Mouse (Mus musculus) MEL (cell line): Measurements from ENCODE around the gene Erlin1. TPM values are rescaled to one million over a fixed set of nuclear protein-coding genes. Genes with fewer than 3 reads are reported as not detected.

Experiments used
- DNase-seq: peaks from one replicate; pipeline ENCODE4 v3.0.0; 2011; ENCODE audit warnings: low read depth, low spot score
- H3K27ac ChIP-seq: 2 replicates; pipeline ENCODE4 v1.5.1; 2012; ENCODE audit warnings: low read depth, mild to moderate bottlenecking, control low read depth, low read length, moderate library complexity; ENCODE audit not compliant: control insufficient read depth
- H3K27me3 ChIP-seq, 2 experiments: fragments of 150-350 bp in 1 of 2; sonication (generic) in 1 of 2; 2 replicates each; pipeline ENCODE4 v1.6.1; 2012; ENCODE audit warnings: low read length in 2 of 2, mild to moderate bottlenecking in 2 of 2, improper control_type of control experiment in 1 of 2, moderate library complexity in 1 of 2; ENCODE audit not compliant: insufficient read depth in 2 of 2, control insufficient read depth in 1 of 2
- H3K36me3 ChIP-seq, 2 experiments: 2 replicates each; pipeline ENCODE4 v1.6.1; 2012 to 2014; ENCODE audit warnings: low read length in 2 of 2, improper control_type of control experiment in 1 of 2, inconsistent platforms in 1 of 2, mild to moderate bottlenecking in 1 of 2; ENCODE audit not compliant: insufficient read depth in 2 of 2, control insufficient read depth in 1 of 2
- H3K4me1 ChIP-seq, 2 experiments: fragments of 150-350 bp in 1 of 2; sonication (generic) in 1 of 2; 2 replicates each; pipeline ENCODE4 v1.6.1; 2012; ENCODE audit warnings: low read length in 2 of 2, improper control_type of control experiment in 1 of 2, mild to moderate bottlenecking in 1 of 2; ENCODE audit not compliant: insufficient read depth in 2 of 2, control insufficient read depth in 1 of 2
- H3K4me3 ChIP-seq, 2 experiments: fragments of 150-350 bp in 1 of 2; sonication (generic) in 1 of 2; 2 replicates each; pipeline ENCODE4 v1.5.1; 2012; ENCODE audit warnings: low read depth in 2 of 2, low read length in 2 of 2, mild to moderate bottlenecking in 2 of 2, moderate library complexity in 2 of 2, control low read depth in 1 of 2, improper control_type of control experiment in 1 of 2; ENCODE audit not compliant: control insufficient read depth in 1 of 2, insufficient read depth in 1 of 2
- H3K79me2 ChIP-seq: 2 replicates; pipeline ENCODE4 v1.6.1; 2012; ENCODE audit warnings: mild to moderate bottlenecking, low read length, moderate library complexity; ENCODE audit not compliant: control insufficient read depth, poor library complexity, insufficient read depth
- H3K9ac ChIP-seq: 2 replicates; pipeline ENCODE4 v1.6.1; 2012; ENCODE audit warnings: low read depth, mild to moderate bottlenecking, control low read depth, low read length, moderate library complexity; ENCODE audit not compliant: control insufficient read depth, poor library complexity, severe bottlenecking
- H3K9me3 ChIP-seq: fragments of 150-350 bp; sonication (generic); replicated peaks from 2 replicates; pipeline ENCODE4 v1.6.1; 2012; ENCODE audit warnings: mild to moderate bottlenecking, low read length, improper control_type of control experiment, moderate library complexity; ENCODE audit not compliant: insufficient read depth
- CHD1 ChIP-seq: IDR thresholded peaks from 2 replicates; pipeline ENCODE4 v1.6.1; 2012; ENCODE audit warnings: low read depth, mild to moderate bottlenecking, inconsistent platforms, low read length, improper control_type of control experiment
- CHD2 ChIP-seq: IDR thresholded peaks from 2 replicates; pipeline ENCODE4 v1.6.1; 2011; ENCODE audit warnings: low read length, improper control_type of control experiment
- ELF1 ChIP-seq: IDR thresholded peaks from 2 replicates; pipeline ENCODE4 v1.6.1; 2014; ENCODE audit warnings: low read depth, mild to moderate bottlenecking, inconsistent platforms, low read length, improper control_type of control experiment, moderate library complexity
- ETS1 ChIP-seq: IDR thresholded peaks from 2 replicates; pipeline ENCODE4 v1.6.1; 2012; ENCODE audit warnings: low read depth, mild to moderate bottlenecking, inconsistent platforms, low read length, improper control_type of control experiment, moderate library complexity
- HCFC1 ChIP-seq: IDR thresholded peaks from 2 replicates; pipeline ENCODE4 v1.6.1; 2012; ENCODE audit warnings: low read depth, mild to moderate bottlenecking, inconsistent platforms, low read length, improper control_type of control experiment, moderate library complexity
- JUND ChIP-seq: IDR thresholded peaks from 2 replicates; pipeline ENCODE4 v1.6.1; 2011; ENCODE audit warnings: low read depth, mild to moderate bottlenecking, improper control_type of control experiment, low read length
- KAT2A ChIP-seq: conservative IDR thresholded peaks from 2 replicates; pipeline ENCODE4 v1.6.1; 2012; ENCODE audit warnings: low read depth, low read length, improper control_type of control experiment, inconsistent platforms
- MAX ChIP-seq: IDR thresholded peaks from 2 replicates; pipeline ENCODE4 v1.6.1; 2011; ENCODE audit warnings: low read length, improper control_type of control experiment
- MAZ ChIP-seq: IDR thresholded peaks from 2 replicates; pipeline ENCODE4 v1.6.1; 2012; ENCODE audit warnings: low read depth, mild to moderate bottlenecking, inconsistent platforms, low read length, improper control_type of control experiment
- MXI1 ChIP-seq: IDR thresholded peaks from 2 replicates; pipeline ENCODE4 v1.6.1; 2011; ENCODE audit warnings: mild to moderate bottlenecking, low read depth, low read length, improper control_type of control experiment
- POLR2A ChIP-seq, 2 experiments: IDR thresholded peaks; 2 replicates each; pipeline ENCODE4 v1.6.1; 2011 to 2012; ENCODE audit warnings: low read length in 2 of 2, mild to moderate bottlenecking in 2 of 2, control low read depth in 1 of 2, improper control_type of control experiment in 1 of 2, low read depth in 1 of 2, moderate library complexity in 1 of 2; ENCODE audit not compliant: control insufficient read depth in 1 of 2, insufficient read depth in 1 of 2, poor library complexity in 1 of 2
- TAL1 ChIP-seq: IDR thresholded peaks from 2 replicates; pipeline ENCODE4 v1.6.1; 2012; ENCODE audit warnings: mild to moderate bottlenecking, inconsistent platforms, low read length, moderate library complexity, mixed read lengths
- TBP ChIP-seq: IDR thresholded peaks from 2 replicates; pipeline ENCODE4 v1.8.0; 2011; ENCODE audit warnings: low read depth, low read length, improper control_type of control experiment
- USF1 ChIP-seq: IDR thresholded peaks from 2 replicates; pipeline ENCODE4 v1.6.1; 2014; ENCODE audit warnings: low read depth, mild to moderate bottlenecking, inconsistent platforms, low read length, improper control_type of control experiment, moderate library complexity
- ZMIZ1 ChIP-seq: IDR thresholded peaks from 2 replicates; pipeline ENCODE4 v1.6.1; 2012; ENCODE audit warnings: low read depth, mild to moderate bottlenecking, inconsistent platforms, low read length, improper control_type of control experiment, moderate library complexity
- ZNF384 ChIP-seq: IDR thresholded peaks from 2 replicates; pipeline ENCODE4 v1.6.1; 2012; ENCODE audit warnings: low read depth, mild to moderate bottlenecking, inconsistent platforms, low read length, improper control_type of control experiment
- polyA plus RNA-seq, 2 experiments: library from polyadenylated mRNA; stranded (reverse) in 1 of 2; unstranded in 1 of 2; fragments of >175 nt in 1 of 2; fragments of >200 nt in 1 of 2; gene quantifications; 2 replicates each; pipeline versions ENCODE4 v1.2.1 to v1.2.4; 2012; ENCODE audit warnings: low replicate concordance in 2 of 2, low read depth in 1 of 2; ENCODE audit not compliant: insufficient read length in 2 of 2, insufficient read depth in 1 of 2, missing spikeins in 1 of 2
- total RNA-seq: library from RNA; depleted of rRNA; stranded (reverse); fragments of 300-350 nt; gene quantifications from 2 replicates; pipeline ENCODE4 v1.2.3, GENCODE M21; 2012

Erlin1 gene
- total and polyA plus RNA-seq, 3 experiments: 25.0 to 108 (median 39.5) TPM

- Histone ChIP-seq H3K27ac (no peak overlapping the region), H3K9ac (no peak overlapping the region), H3K36me3 (peaks cover 3 to 54% of the 10 kb centered on the region in 2 experiments; a peak in 3 of 4 replicates), H3K27me3 (no peaks in the 10 kb centered on the region), H3K79me2 (no peaks in the 10 kb centered on the region), H3K4me3 (no peak overlapping the region), H3K9me3 (no peaks in the 10 kb centered on the region), H3K4me1 (peaks cover 0 to 3% of the 10 kb centered on the region in 2 experiments; a peak in 2 of 4 replicates)
- no peak for DNase-seq
- no peak for TF ChIP-seq TAL1
- TF ChIP-seq KAT2A: no peak
- TF ChIP-seq ELF1: no peak
- TF ChIP-seq CHD2: no peak
- TF ChIP-seq MXI1: no peak
- no peak for TF ChIP-seq CHD1
Measured at GRCm38 (mm10) chr19:44080023-44080422, 10.4 kb upstream of the Erlin1 start.

GRCm38 (mm10) chr19:44077024-44077423, 7.4 kb upstream of the Erlin1 start:
- H3K36me3 ChIP-seq: peaks cover 3 to 42% of the 10 kb centered on the region in 2 experiments; a peak in 3 of 4 replicates
- H3K27ac ChIP-seq: no peak overlapping the region

GRCm38 (mm10) chr19:44076457-44076856, 6.9 kb upstream of the Erlin1 start:
- peaks cover 3 to 38% of the 10 kb centered on the region in 2 experiments; a peak in 3 of 4 replicates for H3K36me3 ChIP-seq
- TF ChIP-seq ZNF384 (no peak), CHD2 (no peak), HCFC1 (no peak), JUND (no peak), POLR2A (IDR thresholded peaks at IDR 0.05; ENCODE audit: control insufficient read depth in 1 of 2, insufficient read depth in 1 of 2, low read depth in 1 of 2, low read length in 2 of 2, poor library complexity in 1 of 2) (no peak), MXI1 (no peak), MAX (no peak), USF1 (no peak), MAZ (no peak), TBP (no peak)
- TF ChIP-seq, all 39 proteins: peak for 0

More at GRCm38 (mm10) chr19:44077024-44077423, 7.4 kb upstream of the Erlin1 start:
- Histone ChIP-seq H3K4me1 (peaks cover 0 to 3% of the 10 kb centered on the region in 2 experiments; a peak in 2 of 4 replicates), H3K4me3 (no peak overlapping the region), H3K9me3 (no peaks in the 10 kb centered on the region), H3K9ac (no peak overlapping the region), H3K79me2 (no peaks in the 10 kb centered on the region), H3K27me3 (no peaks in the 10 kb centered on the region)
- TF ChIP-seq ETS1: no peak
- TF ChIP-seq ELF1: no peak
- TF ChIP-seq ZNF384: peak; percentile 63
- TF ChIP-seq ZMIZ1: no peak
- no peak for DNase-seq

More at GRCm38 (mm10) chr19:44076457-44076856, 6.9 kb upstream of the Erlin1 start:
- Histone ChIP-seq H3K4me3 (no peak overlapping the region), H3K79me2 (no peaks in the 10 kb centered on the region), H3K9me3 (no peaks in the 10 kb centered on the region), H3K27ac (no peak overlapping the region), H3K27me3 (no peaks in the 10 kb centered on the region), H3K4me1 (peaks cover 0 to 3% of the 10 kb centered on the region in 2 experiments; a peak in 2 of 4 replicates), H3K9ac (no peak overlapping the region)
- no peak for DNase-seq
